Mouse (Mus musculus): ENCODE results near the gene Gm20547.

The Gm20547 gene

DNA sequence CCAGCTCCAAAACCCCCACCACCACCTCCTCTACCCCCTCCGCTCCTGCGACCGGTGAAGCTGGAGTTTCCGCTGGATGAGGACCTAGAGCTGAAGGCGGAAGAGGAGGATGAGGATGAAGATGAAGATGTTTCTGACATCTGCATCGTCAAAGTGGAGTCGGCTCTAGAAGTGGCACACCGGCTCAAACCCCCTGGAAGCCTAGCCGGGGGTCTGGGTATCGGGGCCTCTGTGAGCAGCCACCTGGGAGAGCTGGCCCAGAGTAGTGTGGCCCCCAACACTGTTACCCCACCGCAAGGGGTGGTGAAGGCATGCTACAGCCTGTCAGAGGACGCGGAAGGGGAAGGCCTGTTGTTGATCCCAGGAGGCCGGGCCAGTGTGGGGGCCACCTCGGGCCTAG, 13.9 kb upstream of the Gm20547 start:
- 95% methylated on average over 15 of the region's 15 CpGs for WGBS

DNA sequence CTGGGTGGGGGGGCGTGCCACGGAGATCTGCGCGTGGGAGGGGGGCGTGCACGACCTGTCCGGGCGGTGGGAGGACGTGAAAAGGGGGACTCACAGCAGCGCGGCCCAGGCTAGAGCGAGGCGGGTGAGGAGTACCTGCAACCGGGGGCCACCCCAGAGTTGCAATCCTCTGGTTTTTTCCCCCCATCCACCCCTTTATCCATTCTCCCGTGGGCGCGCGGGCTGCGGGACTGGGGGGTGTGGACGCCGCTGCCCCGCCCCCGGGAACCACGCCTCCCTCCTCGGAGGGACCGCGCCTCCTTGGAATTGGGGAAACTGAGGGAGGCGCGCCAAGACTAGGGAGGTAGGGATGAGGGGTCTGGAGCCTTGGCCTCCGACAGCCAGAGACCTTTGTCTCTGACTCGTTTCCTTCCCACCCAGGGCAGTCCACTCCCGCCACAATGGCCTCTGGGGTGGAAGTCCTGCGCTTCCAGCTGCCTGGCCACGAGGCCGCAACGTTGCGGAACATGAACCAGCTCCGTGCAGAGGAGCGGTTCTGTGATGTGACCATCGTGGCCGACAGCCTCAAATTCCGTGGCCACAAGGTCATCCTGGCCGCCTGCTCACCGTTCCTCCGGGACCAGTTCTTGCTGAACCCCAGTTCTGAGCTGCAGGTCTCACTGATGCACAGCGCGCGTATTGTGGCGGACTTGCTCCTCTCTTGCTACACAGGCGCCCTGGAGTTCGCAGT, 13.1 kb upstream of the Gm20547 start:
- WGBS: 9% methylated on average over 49 of the region's 51 CpGs

DNA sequence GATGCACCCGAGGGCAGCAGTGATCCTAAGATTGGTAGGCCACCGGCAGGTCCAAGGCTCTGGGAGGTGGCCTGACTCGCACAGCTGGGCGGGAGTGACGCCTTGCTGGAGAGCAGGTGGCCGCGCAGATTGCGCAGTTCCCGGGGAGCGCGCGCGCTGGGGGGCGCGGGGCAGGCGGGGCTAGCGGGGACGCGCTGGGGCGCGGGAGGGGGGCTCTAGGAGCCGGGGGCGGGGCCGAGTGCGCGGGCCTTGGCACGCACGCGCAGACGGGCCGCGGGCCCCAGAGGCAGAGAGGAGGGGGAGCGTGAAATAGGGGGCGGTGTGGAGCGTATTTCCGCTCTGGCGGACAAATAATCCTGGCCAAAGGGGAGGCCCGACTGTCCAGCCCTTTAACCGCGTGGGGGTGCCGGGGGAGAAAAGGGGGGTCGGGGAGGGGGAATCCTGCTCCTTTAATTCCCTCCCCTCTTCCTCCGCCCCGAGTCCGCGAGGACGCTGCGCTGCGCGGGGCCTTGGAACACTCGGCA, 12.3 kb upstream of the Gm20547 start:
- WGBS: 2% methylated on average over 45 of the region's 51 CpGs

DNA sequence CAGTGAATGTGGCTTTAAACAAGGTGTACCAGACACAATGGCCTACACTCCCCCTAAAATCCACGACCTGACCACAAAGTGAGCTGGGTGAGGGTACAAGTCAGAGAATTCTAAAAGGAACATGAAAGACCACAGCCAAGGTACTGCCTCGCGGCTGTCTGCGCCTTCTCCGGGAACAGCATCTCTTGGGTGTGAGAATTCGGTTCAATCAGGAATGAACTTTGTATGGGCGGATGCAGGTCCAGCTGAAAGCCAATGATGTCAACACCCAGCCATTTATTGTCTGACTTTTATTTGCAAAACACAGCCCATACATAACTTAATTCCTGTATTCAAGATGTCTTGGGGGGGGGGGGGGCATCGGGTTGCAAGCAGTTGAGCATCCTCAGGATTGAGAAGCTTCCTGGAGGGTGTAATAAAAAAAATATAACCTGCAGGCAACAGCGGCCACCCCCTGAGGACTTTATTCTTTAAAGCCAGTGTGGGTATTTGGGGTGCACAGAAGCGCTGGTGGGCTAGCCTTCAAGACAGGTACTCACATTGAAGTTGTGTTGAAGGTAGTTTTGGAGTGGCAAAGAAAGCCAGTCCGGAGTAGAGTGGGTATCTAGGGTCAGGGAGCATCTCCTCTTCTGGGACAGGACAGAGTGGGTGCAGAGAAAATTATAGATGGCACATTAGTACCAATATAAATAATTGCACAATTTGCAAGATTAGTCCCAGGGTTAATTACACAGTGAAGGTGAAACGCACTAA, 11.4 kb upstream of the Gm20547 start:
- 80% methylated on average over 12 of the region's 12 CpGs for WGBS

DNA sequence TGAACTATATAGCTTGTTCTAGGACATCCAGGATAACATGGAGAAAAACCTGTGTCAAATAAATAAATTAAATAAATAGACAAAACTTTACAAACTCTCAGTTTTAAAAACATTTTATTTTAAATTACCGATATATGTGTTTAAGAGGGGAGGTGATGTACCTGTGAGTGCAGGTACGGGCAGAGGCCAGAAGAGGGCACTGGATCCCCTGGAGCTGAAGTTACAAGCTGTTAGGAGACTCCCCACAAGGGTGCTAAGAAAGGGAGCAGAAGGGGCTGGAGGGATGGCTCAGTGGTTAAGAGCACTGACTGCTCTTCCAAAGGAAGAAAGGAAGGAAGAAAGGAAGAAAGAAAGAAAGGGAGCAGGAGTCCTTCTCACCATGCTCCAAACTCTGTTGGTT, 9.5 kb upstream of the Gm20547 start:
- 96% methylated on average over 2 of the region's 2 CpGs for WGBS

DNA sequence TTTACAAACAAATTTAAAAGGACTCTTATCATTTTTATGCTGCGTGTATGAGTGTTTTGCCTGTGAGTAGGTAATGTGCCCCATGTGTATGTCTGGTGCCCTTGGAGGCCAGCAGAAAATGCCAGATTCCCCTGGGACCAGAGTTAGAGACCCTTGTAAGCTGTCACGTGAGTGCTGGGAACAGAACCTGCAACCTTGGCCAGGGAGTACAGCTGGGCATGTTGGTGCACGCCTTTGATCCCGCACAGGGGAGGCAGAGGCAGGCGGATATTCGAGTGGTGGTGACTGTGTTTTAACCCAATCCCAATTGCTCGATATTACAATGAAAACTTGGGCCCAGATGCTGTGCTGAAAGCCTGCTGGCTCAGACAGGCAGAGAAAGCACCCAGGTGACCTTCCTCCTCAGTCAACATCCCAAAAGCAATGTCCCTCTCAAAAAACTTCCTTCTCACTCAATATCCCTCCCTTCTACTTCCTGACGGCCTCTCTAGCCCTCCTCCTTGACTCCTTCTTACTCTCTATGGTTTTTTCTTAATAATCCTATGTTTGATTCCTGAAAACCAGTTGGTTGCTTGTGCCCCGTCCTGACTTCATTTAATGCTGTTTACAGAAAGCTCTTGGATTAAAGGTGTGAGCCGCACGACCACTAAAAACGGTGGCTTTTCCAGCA, 8.4 kb upstream of the Gm20547 start:
- WGBS: 92% methylated on average over 12 of the region's 12 CpGs

DNA sequence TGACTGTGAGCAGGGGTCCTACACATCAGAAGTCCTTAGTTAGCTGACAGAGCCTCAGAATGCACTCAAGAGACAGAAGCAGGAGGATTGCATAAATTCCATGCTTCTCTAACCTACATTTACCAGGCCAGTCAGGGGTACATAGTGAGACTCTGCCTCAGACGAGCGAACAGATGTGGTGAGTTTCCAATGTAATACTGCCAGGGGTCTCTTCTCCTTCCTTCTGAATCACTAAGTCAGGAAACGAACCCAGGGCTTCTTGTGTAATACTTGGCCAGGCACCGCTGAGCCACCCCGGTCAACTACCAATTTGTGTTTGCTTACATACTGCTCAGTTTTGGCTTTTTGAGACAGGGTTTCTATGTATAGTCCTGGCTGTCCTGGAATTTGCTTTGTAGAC, 6.1 kb upstream of the Gm20547 start:
- 91% methylated on average over 5 of the region's 5 CpGs for WGBS

DNA sequence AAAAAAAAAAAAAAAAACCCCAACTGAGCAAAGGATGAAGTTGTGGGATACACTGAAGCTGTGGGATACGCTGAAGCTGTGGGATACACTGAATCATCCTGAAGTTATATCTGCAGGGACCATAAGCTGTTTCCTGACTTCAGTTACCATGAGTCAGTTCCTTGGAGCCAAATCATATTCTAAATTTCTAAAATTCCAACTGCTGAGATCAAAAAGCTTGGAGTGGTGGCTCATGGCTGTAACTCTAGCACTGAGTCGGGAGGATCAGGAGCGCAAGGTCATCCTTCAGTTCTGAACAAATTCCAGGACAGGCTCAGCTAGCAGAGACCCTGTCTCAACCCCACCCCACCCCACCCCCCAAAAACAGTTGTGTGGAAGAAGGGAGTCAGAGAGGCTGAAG, 3.8 kb upstream of the Gm20547 start:
- 79% methylated on average over 3 of the region's 3 CpGs for WGBS

DNA sequence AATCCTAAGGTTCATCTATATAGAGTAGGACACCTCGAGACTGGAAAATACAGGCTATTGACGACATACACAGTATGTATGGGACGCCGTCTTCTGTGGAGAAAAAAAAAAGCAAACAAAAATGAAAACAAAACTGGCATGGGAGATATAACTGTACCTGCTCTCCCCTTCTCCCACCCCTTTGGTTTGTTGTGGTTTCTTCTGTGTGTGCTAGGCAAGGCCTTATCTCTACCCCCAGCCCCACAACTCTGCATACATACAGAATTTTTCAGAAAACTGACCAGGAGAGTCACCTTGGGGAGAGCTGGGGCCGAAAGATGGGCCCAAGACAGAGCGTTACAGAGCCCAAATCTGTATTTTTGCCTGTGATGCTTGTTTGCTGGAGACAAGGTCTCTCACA, 2.9 kb upstream of the Gm20547 start:
- WGBS: 93% methylated on average over 6 of the region's 6 CpGs

DNA sequence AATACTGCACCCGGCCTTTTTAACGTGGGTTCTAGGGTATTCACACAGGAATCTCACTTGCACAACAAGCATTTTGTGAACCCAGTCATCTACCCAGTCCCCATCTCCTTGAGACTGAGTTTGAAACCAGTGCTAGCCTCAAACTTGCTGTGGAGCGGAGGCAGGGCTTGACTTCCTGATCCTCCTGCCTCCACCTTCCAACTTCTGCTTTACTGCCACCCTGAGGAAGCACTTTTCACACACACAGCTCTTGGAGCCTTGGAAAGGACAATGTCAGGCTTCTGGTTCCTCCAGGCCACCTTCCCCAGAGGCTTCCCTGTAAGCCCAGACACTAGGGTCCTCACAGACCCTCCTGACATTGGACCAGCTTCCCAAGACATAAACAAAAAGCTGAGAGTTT, 1.5 kb upstream of the Gm20547 start:
- 70% methylated on average over 3 of the region's 3 CpGs for WGBS

DNA sequence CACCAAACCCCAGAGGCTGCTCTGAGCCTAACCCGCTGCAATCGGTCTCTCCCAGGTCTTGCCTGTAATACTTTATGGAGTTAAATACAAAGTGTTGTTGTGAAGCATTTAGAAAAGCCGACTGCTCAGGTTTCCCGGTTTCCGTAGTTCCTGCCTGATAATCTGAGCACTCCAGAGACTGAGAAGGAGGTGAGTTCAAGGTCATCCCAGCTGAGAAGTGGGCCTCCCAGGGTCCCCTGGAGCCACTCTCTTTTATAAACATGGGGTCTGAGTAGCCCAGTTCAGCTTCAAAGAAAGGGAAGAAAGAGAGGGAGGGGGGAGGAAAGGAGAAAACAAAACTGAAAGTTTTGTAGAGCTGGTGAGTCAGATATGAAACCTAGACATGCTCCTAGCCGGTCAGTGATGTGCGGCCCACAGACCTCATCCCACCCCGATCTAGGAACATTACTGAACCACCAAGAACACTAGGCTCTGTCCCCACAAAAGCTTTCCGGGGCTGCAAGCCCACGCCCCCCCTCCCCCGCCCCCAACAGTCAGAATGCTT, 2.4 kb downstream of the Gm20547 start, which contains the start of gene Zbtb12:
Zbtb12 (plus strand) TSS at position 148 of the 544 bp plus-strand sequence.
- 64% methylated on average over 11 of the region's 11 CpGs for WGBS

DNA sequence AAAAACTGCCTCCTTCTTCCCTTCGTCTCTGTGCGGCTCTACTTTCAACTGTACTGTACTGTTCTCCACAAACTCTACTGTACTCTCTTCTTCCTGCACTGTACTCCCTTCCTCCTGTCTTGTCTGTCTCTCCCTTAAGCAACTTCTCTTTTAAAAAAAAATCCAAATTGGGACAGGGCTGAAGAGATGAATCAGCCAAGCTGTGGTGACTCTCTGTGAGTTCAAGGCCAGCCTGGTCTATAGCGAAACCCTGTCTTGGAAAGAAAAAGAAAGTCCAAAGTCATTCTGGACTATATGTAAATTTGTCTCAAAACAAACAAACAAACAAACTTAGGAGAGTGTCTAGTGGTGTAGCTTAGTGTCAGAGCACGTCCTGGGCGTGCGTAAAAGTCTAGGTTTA, 7.5 kb downstream of the Gm20547 start:
- 90% methylated on average over 6 of the region's 6 CpGs for WGBS

DNA sequence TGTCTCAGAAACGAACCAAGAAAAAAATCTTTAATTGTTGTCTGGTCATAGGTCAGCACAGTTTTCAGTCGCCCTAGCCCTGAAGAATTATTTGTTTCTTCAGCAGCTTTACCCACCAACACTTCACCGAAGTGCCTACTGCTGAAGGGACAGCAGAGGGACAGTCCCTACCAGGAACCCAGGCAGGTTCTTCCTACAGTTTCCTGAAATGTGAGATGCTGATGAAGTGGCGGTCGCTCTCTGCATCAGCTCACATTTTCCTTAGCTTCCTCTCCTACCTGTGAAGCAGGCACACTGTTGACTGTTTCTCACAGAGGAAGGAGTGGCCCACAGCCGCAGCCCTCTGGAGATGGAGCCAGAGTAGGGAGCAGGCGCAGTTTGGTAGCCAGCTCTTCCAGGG, 15.9 kb downstream of the Gm20547 start:
- 78% methylated on average over 7 of the region's 7 CpGs for WGBS

DNA sequence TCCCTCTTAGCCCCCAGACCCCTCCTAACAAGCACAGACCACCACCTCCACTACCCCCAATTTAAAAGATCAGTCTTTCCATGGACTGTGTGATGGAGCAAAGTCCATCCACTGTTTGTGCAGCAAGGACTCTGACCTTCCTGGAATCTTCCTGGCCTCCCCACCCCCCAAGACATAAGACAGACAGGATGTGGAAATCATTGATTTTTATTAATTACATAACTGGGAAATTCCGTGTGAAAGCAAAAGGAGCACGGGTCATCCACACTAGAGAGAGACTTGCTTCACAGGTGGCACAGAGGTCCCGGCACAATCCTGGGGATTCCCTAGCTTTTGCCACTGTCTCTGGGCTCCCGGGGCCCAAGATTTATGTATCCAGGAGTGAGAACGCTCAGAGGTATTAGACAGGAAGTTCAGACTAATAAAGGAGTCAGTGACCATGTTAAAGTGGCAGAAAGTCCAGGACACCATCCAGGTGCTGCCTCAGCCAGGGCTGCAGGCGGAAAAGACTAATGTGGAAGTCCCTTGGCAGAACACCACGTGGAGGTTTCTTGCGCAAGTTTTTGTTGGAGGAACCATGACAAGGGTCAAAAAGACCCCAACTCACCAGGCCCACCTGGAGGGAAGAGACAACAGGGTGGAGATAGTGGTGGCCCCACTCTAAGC, 19.3 kb downstream of the Gm20547 start, which contains the start of gene Cfb:
Cfb (minus strand) TSS at position 103 of the 666 bp plus-strand sequence.
- 63% methylated on average over 8 of the region's 8 CpGs for WGBS

DNA sequence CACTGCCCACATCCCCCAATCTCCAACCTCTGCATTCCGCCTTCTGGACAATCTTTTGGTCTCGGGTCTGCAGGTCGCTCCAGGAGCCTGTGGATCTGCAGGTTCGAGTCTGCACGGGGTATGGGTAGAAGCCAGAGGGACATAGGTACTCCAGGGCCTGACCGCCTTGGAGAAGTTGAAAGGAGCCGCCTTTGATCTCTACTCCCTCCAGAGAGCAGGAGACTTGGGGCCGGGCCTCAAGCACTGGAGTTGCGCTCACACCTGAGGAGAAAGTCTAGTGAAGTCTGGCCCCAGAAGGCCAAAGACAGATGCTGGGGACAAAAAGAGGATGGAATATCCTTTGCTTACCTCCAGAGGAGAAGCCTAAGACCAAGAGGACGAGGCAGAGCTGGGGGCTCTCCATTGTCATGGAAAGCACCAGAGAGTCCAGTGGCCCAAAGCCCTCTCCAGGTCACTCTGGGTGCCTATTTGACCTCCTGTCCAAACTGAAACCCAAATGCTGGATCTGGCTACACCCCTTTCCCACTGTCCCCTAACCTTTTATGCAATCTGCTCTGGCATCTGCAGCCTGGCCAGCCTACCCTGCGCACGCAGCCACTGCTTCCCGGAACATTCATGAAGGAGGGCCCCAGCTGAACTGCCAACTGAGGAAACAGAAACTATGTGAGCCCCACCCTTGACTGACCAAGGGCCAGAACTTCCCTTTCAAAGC, 20.0 kb downstream of the Gm20547 start:
- WGBS: 69% methylated on average over 13 of the region's 13 CpGs

DNA sequence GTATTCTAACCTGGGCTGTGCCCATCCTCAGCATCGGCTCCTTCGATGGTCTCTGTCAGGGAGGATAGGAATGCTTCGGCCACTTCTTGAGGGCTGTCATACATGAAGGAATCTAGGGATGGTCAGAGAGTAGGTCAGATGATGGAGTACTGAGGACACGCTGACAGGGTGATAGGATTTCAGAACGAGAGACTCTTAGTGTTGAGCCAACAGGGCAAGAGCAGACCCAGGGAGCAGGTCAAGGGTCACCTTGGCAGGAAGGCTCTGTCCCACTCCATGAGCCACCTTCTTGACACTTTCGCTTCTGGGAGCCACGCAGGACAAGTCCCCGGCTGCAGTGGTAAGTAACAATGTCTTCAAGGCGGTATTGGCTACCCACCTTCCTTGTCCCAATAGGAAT, 21.3 kb downstream of the Gm20547 start:
- WGBS: 86% methylated on average over 9 of the region's 9 CpGs

DNA sequence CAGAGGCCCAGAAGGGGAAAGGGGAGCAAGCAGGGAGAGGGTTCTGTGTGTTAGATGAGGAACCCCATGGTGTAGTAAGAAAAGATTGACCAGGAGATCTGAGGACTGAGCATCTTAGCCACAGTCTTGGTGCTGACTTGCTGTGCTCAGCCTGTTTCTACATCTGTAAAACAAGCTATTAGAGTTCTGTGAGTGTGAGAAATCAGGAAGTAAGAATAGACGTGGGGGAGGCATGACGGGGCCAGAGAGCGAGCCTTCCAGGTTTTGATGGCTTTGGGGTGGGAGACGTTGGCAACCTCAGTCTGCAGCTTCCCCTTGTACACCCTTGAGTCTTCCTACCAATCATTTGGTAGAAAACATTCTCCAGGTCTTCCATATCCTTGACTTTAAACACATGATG, 23.2 kb downstream of the Gm20547 start:
- 73% methylated on average over 4 of the region's 4 CpGs for WGBS

DNA sequence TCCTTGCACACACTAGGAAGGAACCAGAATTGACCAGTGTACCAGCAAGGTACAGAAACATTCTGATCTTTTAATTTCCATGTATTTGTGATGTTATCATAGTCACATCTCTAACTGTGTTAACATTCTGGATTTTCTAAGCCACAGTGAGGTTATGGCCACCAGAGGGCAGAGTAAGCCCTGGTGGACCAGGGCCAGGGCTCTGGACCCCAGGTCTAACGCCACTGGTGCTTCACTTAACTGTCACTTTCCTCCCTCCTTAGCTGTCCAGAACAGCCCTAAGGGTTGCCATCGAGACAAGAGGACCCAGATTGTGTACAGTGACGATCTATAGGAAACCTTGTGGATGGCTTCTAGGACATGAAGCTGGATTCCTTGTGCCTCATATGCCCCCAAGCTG, 26.0 kb downstream of the Gm20547 start:
- 46% methylated on average over 3 of the region's 3 CpGs for WGBS

DNA sequence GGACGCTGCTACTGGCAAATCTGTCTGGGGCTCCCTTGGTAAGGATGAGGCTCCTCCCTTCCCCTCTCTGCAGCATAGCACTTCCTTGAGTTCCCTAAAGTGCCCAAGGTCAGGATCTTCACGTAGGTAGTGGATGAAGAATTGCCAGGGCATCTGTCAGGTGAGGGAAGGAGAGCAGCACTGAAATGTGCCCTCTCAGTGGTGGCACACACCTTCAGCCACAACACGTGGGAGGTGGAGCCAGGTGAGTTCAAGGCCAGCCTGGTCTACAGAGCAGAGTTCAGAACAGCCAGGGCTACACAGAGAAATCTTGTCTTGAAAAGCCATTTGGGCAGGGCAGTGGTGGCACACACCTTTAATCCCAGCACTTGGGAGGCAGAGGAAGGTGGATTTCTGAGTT, 27.1 kb downstream of the Gm20547 start:
- 77% methylated on average over 3 of the region's 3 CpGs for WGBS

DNA sequence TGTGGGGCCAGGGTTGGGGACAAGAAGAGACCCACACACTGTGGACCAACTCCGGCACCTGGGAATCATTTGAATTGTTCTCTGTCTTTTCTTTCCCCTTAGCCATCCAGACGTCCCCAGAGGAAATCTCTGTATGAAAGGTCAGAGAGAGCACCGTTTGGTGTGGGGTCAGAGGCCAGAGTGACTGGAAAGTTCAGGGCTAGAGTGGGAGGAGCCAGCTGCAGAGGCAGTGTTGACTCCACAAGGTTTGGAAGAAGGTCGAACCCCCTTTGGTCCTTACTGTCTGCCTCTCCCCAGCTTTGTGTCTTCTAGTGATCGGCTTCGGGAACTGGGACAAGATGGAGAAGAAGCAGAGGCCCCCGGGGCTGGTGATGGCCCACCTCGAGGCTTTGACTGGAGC, 28.3 kb downstream of the Gm20547 start:
- 85% methylated on average over 8 of the region's 8 CpGs for WGBS

Data from cerebral cortex, adult 2 months (tissue).